Mouse (Mus musculus) neural tube, embryonic 12.5 days (tissue): ENCODE measurements at regions not wholly inside any gene's neighbourhood (a gene's known extent, or its start where the extent isn't known, plus 50 kb on each side); places are given as distances from the start of the nearest gene placed in this dataset.

Experiments
- ATAC-seq: fragments of 200-750 bp; cut with Nextera tagmentation; 2 replicates; pipeline ENCODE4 v1.8.0; 2017; ENCODE audit warnings: low read depth, mild to moderate bottlenecking, moderate TSS enrichment, moderate library complexity; ENCODE audit not compliant: low FRiP score
- H3K27ac ChIP-seq: fragments of 300-500 bp; sonication (generic); 2 replicates; pipeline ENCODE4 v1.5.1; 2016
- H3K27me3 ChIP-seq: fragments of 300-500 bp; sonication (generic); replicated peaks from 2 replicates; pipeline ENCODE4 v1.6.1; 2016; ENCODE audit warnings: mild to moderate bottlenecking
- H3K36me3 ChIP-seq: fragments of 300-500 bp; sonication (generic); 2 replicates; pipeline ENCODE4 v1.6.1; 2016; ENCODE audit warnings: mild to moderate bottlenecking
- H3K4me1 ChIP-seq: fragments of 300-500 bp; sonication (generic); 2 replicates; pipeline ENCODE4 v1.6.1; 2016
- H3K4me2 ChIP-seq: fragments of 300-500 bp; sonication (generic); replicated peaks from 2 replicates; pipeline ENCODE4 v1.6.1; 2016; ENCODE audit warnings: mild to moderate bottlenecking
- H3K4me3 ChIP-seq: fragments of 300-500 bp; sonication (generic); 2 replicates; pipeline ENCODE4 v1.5.1; 2016
- H3K9ac ChIP-seq: fragments of 300-500 bp; sonication (generic); 2 replicates; pipeline ENCODE4 v1.6.1; 2016; ENCODE audit warnings: mild to moderate bottlenecking
- H3K9me3 ChIP-seq: fragments of 300-500 bp; sonication (generic); 2 replicates; pipeline ENCODE4 v1.6.1; 2016; ENCODE audit warnings: mild to moderate bottlenecking
- WGBS: fragments of 180-500 bp; shearing (Covaris S2); methylation state at CpG from one replicate; pipeline ENCODE4 v1.1.7; 2016; 5-methylcytosine and 5-hydroxymethylcytosine counted together

- Histone ChIP-seq H3K4me1 (no peaks in the 10 kb centered on the region), H3K27me3 (no peaks in the 10 kb centered on the region), H3K4me2 (no peak overlapping the region), H3K36me3 (no peaks in the 10 kb centered on the region), H3K4me3 (no peak overlapping the region), H3K9me3 (no peaks in the 10 kb centered on the region), H3K9ac (no peak overlapping the region), H3K27ac (no peak overlapping the region)
- ATAC-seq, result no peak
Measured at GRCm38 (mm10) chr4:93493326-93493725, 158.0 kb upstream of the Tusc1 start.

- no peak overlapping the region for H3K4me3 ChIP-seq
- ATAC-seq, result no peak
- WGBS, result 77% methylated on average over 1 of the region's 1 CpGs
Measured at GRCm38 (mm10) chr4:93488570-93488969, 153.3 kb upstream of the Tusc1 start.

GRCm38 (mm10) chr4:93486455-93486854, 151.1 kb upstream of the Tusc1 start:
- Histone ChIP-seq H3K27ac (no peak overlapping the region), H3K4me2 (no peak overlapping the region), H3K9me3 (no peaks in the 10 kb centered on the region), H3K27me3 (no peaks in the 10 kb centered on the region), H3K4me3 (no peak overlapping the region), H3K36me3 (no peaks in the 10 kb centered on the region), H3K4me1 (no peaks in the 10 kb centered on the region), H3K9ac (no peak overlapping the region)
- WGBS, result 78% methylated on average over 1 of the region's 1 CpGs
- no peak for ATAC-seq

More at GRCm38 (mm10) chr4:93488570-93488969, 153.3 kb upstream of the Tusc1 start:
- H3K27me3 ChIP-seq, result no peaks in the 10 kb centered on the region
- no peak overlapping the region for H3K27ac ChIP-seq
- no peak overlapping the region for H3K4me2 ChIP-seq
- H3K9ac ChIP-seq, result no peak overlapping the region
- no peaks in the 10 kb centered on the region for H3K36me3 ChIP-seq
- H3K9me3 ChIP-seq, result no peaks in the 10 kb centered on the region
- no peaks in the 10 kb centered on the region for H3K4me1 ChIP-seq

- Histone ChIP-seq H3K4me3 (no peak overlapping the region), H3K4me1 (no peaks in the 10 kb centered on the region), H3K9me3 (no peaks in the 10 kb centered on the region), H3K9ac (no peak overlapping the region), H3K27me3 (no peaks in the 10 kb centered on the region), H3K27ac (no peak overlapping the region), H3K4me2 (no peak overlapping the region), H3K36me3 (no peaks in the 10 kb centered on the region)
- 89% methylated on average over 1 of the region's 1 CpGs for WGBS
- ATAC-seq, result no peak
Measured at GRCm38 (mm10) chr4:93481247-93481646, 145.9 kb upstream of the Tusc1 start.

- no peak for ATAC-seq
- H3K4me2 ChIP-seq, result no peak overlapping the region
- H3K36me3 ChIP-seq, result no peaks in the 10 kb centered on the region
- no peak overlapping the region for H3K27ac ChIP-seq
- H3K9me3 ChIP-seq, result no peaks in the 10 kb centered on the region
- no peak overlapping the region for H3K4me3 ChIP-seq
- no peaks in the 10 kb centered on the region for H3K4me1 ChIP-seq
- no peaks in the 10 kb centered on the region for H3K27me3 ChIP-seq
- no peak overlapping the region for H3K9ac ChIP-seq
Measured at GRCm38 (mm10) chr4:93477189-93477767, 142.0 kb upstream of the Tusc1 start.

- no peaks in the 10 kb centered on the region for H3K4me1 ChIP-seq
- H3K4me3 ChIP-seq, result no peak overlapping the region
- WGBS, result 95% methylated on average over 1 of the region's 1 CpGs
- H3K27me3 ChIP-seq, result no peaks in the 10 kb centered on the region
- ATAC-seq, result no peak
- no peaks in the 10 kb centered on the region for H3K9me3 ChIP-seq
- no peak overlapping the region for H3K9ac ChIP-seq
- H3K36me3 ChIP-seq, result no peaks in the 10 kb centered on the region
- no peak overlapping the region for H3K27ac ChIP-seq
- no peak overlapping the region for H3K4me2 ChIP-seq
Measured at GRCm38 (mm10) chr4:93467998-93468397, 132.7 kb upstream of the Tusc1 start.

- no peaks in the 10 kb centered on the region for H3K4me1 ChIP-seq
- no peak overlapping the region for H3K9ac ChIP-seq
- 75% methylated on average over 1 of the region's 1 CpGs for WGBS
- H3K27ac ChIP-seq, result no peak overlapping the region
- H3K4me3 ChIP-seq, result no peak overlapping the region
- no peaks in the 10 kb centered on the region for H3K27me3 ChIP-seq
- no peaks in the 10 kb centered on the region for H3K9me3 ChIP-seq
- no peaks in the 10 kb centered on the region for H3K36me3 ChIP-seq
- no peak overlapping the region for H3K4me2 ChIP-seq
- no peak for ATAC-seq
Measured at GRCm38 (mm10) chr4:93467424-93467823, 132.1 kb upstream of the Tusc1 start.

- Histone ChIP-seq H3K4me1 (no peaks in the 10 kb centered on the region), H3K9ac (no peak overlapping the region), H3K27ac (no peak overlapping the region), H3K36me3 (no peaks in the 10 kb centered on the region), H3K4me3 (no peak overlapping the region), H3K9me3 (no peaks in the 10 kb centered on the region), H3K27me3 (no peaks in the 10 kb centered on the region), H3K4me2 (no peak overlapping the region)
- WGBS, result 53% methylated on average over 3 of the region's 3 CpGs
- peak; percentile 74; the same call in 1 of the 2 replicates for ATAC-seq
Measured at GRCm38 (mm10) chr4:93451357-93451756, 116.0 kb upstream of the Tusc1 start.

- Histone ChIP-seq H3K4me3 (no peak overlapping the region), H3K36me3 (no peaks in the 10 kb centered on the region), H3K27ac (no peak overlapping the region), H3K4me2 (no peak overlapping the region), H3K9me3 (no peaks in the 10 kb centered on the region), H3K4me1 (no peaks in the 10 kb centered on the region), H3K27me3 (no peaks in the 10 kb centered on the region), H3K9ac (no peak overlapping the region)
- 72% methylated on average over 1 of the region's 1 CpGs for WGBS
- no peak for ATAC-seq
Measured at GRCm38 (mm10) chr4:93450831-93451230, 115.5 kb upstream of the Tusc1 start.

GRCm38 (mm10) chr4:93444666-93445065, 109.4 kb upstream of the Tusc1 start:
- Histone ChIP-seq H3K9me3 (no peaks in the 10 kb centered on the region), H3K9ac (no peak overlapping the region), H3K27ac (no peak overlapping the region), H3K36me3 (no peaks in the 10 kb centered on the region), H3K4me2 (no peak overlapping the region), H3K27me3 (no peaks in the 10 kb centered on the region), H3K4me1 (no peaks in the 10 kb centered on the region), H3K4me3 (no peak overlapping the region)
- no peak for ATAC-seq

GRCm38 (mm10) chr4:93438587-93439336, 103.5 kb upstream of the Tusc1 start:
- no peak overlapping the region for H3K9ac ChIP-seq
- no peak overlapping the region for H3K4me3 ChIP-seq
- H3K9me3 ChIP-seq, result no peaks in the 10 kb centered on the region
- no peaks in the 10 kb centered on the region for H3K36me3 ChIP-seq
- H3K27me3 ChIP-seq, result no peaks in the 10 kb centered on the region
- no peak overlapping the region for H3K27ac ChIP-seq
- 79% methylated on average over 3 of the region's 3 CpGs for WGBS
- no peak overlapping the region for H3K4me2 ChIP-seq
- H3K4me1 ChIP-seq, result no peaks in the 10 kb centered on the region
- ATAC-seq, result no peak

GRCm38 (mm10) chr4:93437386-93438130, 102.2 kb upstream of the Tusc1 start:
- Histone ChIP-seq H3K4me2 (no peak overlapping the region), H3K27me3 (no peaks in the 10 kb centered on the region), H3K9ac (no peak overlapping the region), H3K9me3 (no peaks in the 10 kb centered on the region), H3K4me3 (no peak overlapping the region), H3K27ac (no peak overlapping the region), H3K4me1 (no peaks in the 10 kb centered on the region), H3K36me3 (no peaks in the 10 kb centered on the region)
- 43% methylated on average over 3 of the region's 3 CpGs for WGBS
- ATAC-seq, result no peak
